Mouse (Mus musculus) spleen, adult 18-20 months (tissue): Measurements from ENCODE around the gene Abhd17c.
"Not testable (repeated sequence)": the region's sequence is repeated elsewhere in the genome, so short reads cannot be mapped to it uniquely, and the experiment has no call there.

Source experiments
- DNase-seq, 2 experiments: peaks; one replicate each; pipeline ENCODE4 v3.0.0; 2022; ENCODE audit warnings: mixed read lengths in 2 of 2

Abhd17c gene

GRCm38 (mm10) chr7:84151001-84151959 is at the start of gene Abhd17c:
TSS of gene Abhd17c (minus strand) at chr7:84151893.
- peak; percentile 38 to 46 for DNase-seq

GRCm38 (mm10) chr7:84197208-84197860 is 45.6 kb upstream of the Abhd17c start:
- DNase-seq: no peak

- no peak for DNase-seq
Observed at GRCm38 (mm10) chr7:84196221-84196620, 44.5 kb upstream of the Abhd17c start.

GRCm38 (mm10) chr7:84192256-84192655 is 40.6 kb upstream of the Abhd17c start:
- no peak for DNase-seq

GRCm38 (mm10) chr7:84191476-84191875 is 39.8 kb upstream of the Abhd17c start:
- no peak for DNase-seq

GRCm38 (mm10) chr7:84188196-84188595 is 36.5 kb upstream of the Abhd17c start:
- DNase-seq: no peak

GRCm38 (mm10) chr7:84185196-84185595 is 33.5 kb upstream of the Abhd17c start:
- DNase-seq: no peak

- no peak for DNase-seq
Observed at GRCm38 (mm10) chr7:84184703-84185102, 33.0 kb upstream of the Abhd17c start.

GRCm38 (mm10) chr7:84178809-84179208 is 27.1 kb upstream of the Abhd17c start:
- DNase-seq: not testable (repeated sequence)

GRCm38 (mm10) chr7:84174655-84175448 is 23.2 kb upstream of the Abhd17c start:
- DNase-seq: no peak

GRCm38 (mm10) chr7:84173394-84173793 is 21.7 kb upstream of the Abhd17c start:
- DNase-seq: no peak

- DNase-seq: no peak
Observed at GRCm38 (mm10) chr7:84171177-84171787, 19.6 kb upstream of the Abhd17c start.

GRCm38 (mm10) chr7:84168355-84168754 is 16.7 kb upstream of the Abhd17c start:
- no peak for DNase-seq

- DNase-seq: no peak
Observed at GRCm38 (mm10) chr7:84166721-84167419, 15.2 kb upstream of the Abhd17c start.

- DNase-seq: no peak
Observed at GRCm38 (mm10) chr7:84166007-84166406, 14.3 kb upstream of the Abhd17c start.

- no peak for DNase-seq
Observed at GRCm38 (mm10) chr7:84165288-84165687, 13.6 kb upstream of the Abhd17c start.

GRCm38 (mm10) chr7:84164880-84165279 is 13.2 kb upstream of the Abhd17c start:
- peak; percentile 13 to 21 for DNase-seq

GRCm38 (mm10) chr7:84164419-84164818 is 12.7 kb upstream of the Abhd17c start:
- no peak for DNase-seq

GRCm38 (mm10) chr7:84163585-84163984 is 11.9 kb upstream of the Abhd17c start:
- DNase-seq: no peak

- no peak for DNase-seq
Observed at GRCm38 (mm10) chr7:84159414-84159813, 7.7 kb upstream of the Abhd17c start.

GRCm38 (mm10) chr7:84153821-84154220 is 2.1 kb upstream of the Abhd17c start:
- DNase-seq: no peak

GRCm38 (mm10) chr7:84152821-84153220 is 1.1 kb upstream of the Abhd17c start:
- DNase-seq: no peak
